Mouse (Mus musculus) testis, adult 2 months (tissue): ENCODE measurements at regions not wholly inside any gene's neighbourhood (a gene's known extent, or its start where the extent isn't known, plus 50 kb on each side); places are given as distances from the start of the nearest gene placed in this dataset.

Experiments used
- H3K27ac ChIP-seq: fragments of 200-500 bp; 2 replicates; pipeline ENCODE4 v1.5.1; 2012; ENCODE audit warnings: low read depth, low read length; ENCODE audit not compliant: control insufficient read depth, insufficient read depth
- H3K27me3 ChIP-seq: fragments of 200-500 bp; 2 replicates; pipeline ENCODE4 v1.6.1; 2012; ENCODE audit warnings: mild to moderate bottlenecking, low read length, moderate library complexity; ENCODE audit not compliant: control insufficient read depth, insufficient read depth
- H3K36me3 ChIP-seq: fragments of 200-500 bp; 2 replicates; pipeline ENCODE4 v1.6.1; 2012; ENCODE audit warnings: mild to moderate bottlenecking, low read length; ENCODE audit not compliant: control insufficient read depth, insufficient read depth
- H3K4me1 ChIP-seq: fragments of 200-500 bp; 2 replicates; pipeline ENCODE4 v1.6.1; 2012; ENCODE audit warnings: low read length; ENCODE audit not compliant: control insufficient read depth, insufficient read depth
- H3K4me3 ChIP-seq: fragments of 200-500 bp; 2 replicates; pipeline ENCODE4 v1.5.1; 2012; ENCODE audit warnings: low read depth, mild to moderate bottlenecking, low read length, moderate library complexity, mixed read lengths; ENCODE audit not compliant: control insufficient read depth
- CTCF ChIP-seq: fragments of 200-500 bp; IDR thresholded peaks from 2 replicates; pipeline ENCODE4 v1.5.1; 2012; ENCODE audit warnings: low read depth, mild to moderate bottlenecking, inconsistent platforms, low read length, moderate library complexity; ENCODE audit not compliant: control insufficient read depth, insufficient read depth, insufficient replicate concordance
- POLR2A ChIP-seq: fragments of 200-500 bp; IDR thresholded peaks from 2 replicates; pipeline ENCODE4 v1.6.1; 2012; ENCODE audit warnings: low read depth, mild to moderate bottlenecking, inconsistent platforms, low read length, moderate library complexity; ENCODE audit not compliant: control insufficient read depth

DNA sequence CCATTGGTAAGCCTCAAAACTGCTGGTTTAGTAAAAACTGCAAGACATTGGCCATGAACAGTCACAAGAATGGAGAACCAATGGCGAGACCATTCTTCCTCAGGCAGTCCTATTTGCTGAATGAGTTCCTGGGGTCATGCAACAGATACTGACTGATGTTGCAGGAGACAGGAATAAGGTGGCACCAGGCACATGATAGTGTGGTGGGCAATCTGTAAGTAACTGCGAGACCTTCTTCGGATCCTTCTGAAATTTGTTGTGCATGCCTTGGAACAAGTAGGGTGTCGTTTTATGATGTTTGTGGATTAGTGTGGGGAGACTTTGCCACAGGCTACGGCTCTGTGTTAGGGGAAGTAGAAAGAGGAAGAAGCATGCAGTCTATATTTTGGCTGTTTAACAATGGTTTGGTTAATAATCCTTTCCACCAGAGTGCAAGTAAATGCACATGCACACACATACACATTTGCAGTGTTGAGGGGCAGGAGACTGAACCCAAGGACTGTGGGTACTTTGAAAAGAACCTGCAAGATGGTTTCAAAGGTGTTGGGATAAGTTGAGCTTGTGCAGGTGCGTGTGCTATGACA is 194.9 kb downstream of the Mex3b start:
- Histone ChIP-seq H3K27me3 (no peaks in the 10 kb centered on the region), H3K27ac (no peak overlapping the region), H3K36me3 (no peaks in the 10 kb centered on the region), H3K4me3 (no peak overlapping the region), H3K4me1 (no peaks in the 10 kb centered on the region)
- no peak for TF ChIP-seq POLR2A
- no peak for TF ChIP-seq CTCF

GRCm38 (mm10) chr7:83063559-83063958 is 196.4 kb downstream of the Mex3b start:
- H3K27ac ChIP-seq = no peak overlapping the region
- TF ChIP-seq CTCF (no peak), POLR2A (no peak)
- no peak overlapping the region for H3K4me3 ChIP-seq
- no peaks in the 10 kb centered on the region for H3K27me3 ChIP-seq
- H3K36me3 ChIP-seq = no peaks in the 10 kb centered on the region
- H3K4me1 ChIP-seq = no peaks in the 10 kb centered on the region

- Histone ChIP-seq H3K4me1 (no peaks in the 10 kb centered on the region), H3K27ac (no peak overlapping the region), H3K27me3 (no peaks in the 10 kb centered on the region), H3K36me3 (no peaks in the 10 kb centered on the region), H3K4me3 (no peak overlapping the region)
- TF ChIP-seq CTCF (no peak), POLR2A (no peak)
Observed at GRCm38 (mm10) chr7:83065341-83065740, 198.2 kb downstream of the Mex3b start.

DNA sequence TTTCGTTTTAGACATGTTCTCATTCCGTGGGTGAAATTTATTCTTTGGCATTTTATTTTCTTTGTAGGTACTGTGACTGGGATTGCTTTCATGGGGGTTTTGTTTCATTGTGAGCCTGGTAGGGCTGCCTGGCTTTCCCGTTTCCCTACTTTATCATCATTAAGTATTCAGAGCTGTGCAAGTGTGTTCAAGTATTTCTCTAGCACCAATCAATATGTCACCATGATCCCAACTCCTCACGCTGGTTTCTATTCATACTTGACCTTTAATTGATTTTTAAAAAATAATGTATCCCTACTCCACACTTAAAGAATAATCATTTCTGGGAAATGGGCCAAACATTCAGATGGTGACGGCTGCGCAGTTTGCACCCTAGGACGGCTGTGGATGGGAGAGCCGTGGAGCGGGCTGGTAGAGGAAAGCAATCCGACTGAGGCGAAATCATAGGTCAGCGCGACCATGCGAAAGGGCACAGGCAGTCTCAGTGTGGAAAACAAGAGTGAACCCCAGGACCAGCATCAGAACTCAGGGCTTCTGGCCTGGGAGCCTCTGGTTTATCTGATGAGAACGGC is 207.4 kb downstream of the Mex3b start:
- H3K36me3 ChIP-seq = no peaks in the 10 kb centered on the region
- no peak overlapping the region for H3K4me3 ChIP-seq
- no peaks in the 10 kb centered on the region for H3K27me3 ChIP-seq
- H3K4me1 ChIP-seq = no peaks in the 10 kb centered on the region
- no peak overlapping the region for H3K27ac ChIP-seq
- TF ChIP-seq POLR2A = no peak
- no peak for TF ChIP-seq CTCF

- no peaks in the 10 kb centered on the region for H3K27me3 ChIP-seq
- no peak overlapping the region for H3K27ac ChIP-seq
- TF ChIP-seq POLR2A (no peak), CTCF (no peak)
- H3K4me3 ChIP-seq = no peak overlapping the region
- H3K36me3 ChIP-seq = no peaks in the 10 kb centered on the region
- H3K4me1 ChIP-seq = no peaks in the 10 kb centered on the region
Observed at GRCm38 (mm10) chr7:83075159-83075952, 208.2 kb downstream of the Mex3b start.

DNA sequence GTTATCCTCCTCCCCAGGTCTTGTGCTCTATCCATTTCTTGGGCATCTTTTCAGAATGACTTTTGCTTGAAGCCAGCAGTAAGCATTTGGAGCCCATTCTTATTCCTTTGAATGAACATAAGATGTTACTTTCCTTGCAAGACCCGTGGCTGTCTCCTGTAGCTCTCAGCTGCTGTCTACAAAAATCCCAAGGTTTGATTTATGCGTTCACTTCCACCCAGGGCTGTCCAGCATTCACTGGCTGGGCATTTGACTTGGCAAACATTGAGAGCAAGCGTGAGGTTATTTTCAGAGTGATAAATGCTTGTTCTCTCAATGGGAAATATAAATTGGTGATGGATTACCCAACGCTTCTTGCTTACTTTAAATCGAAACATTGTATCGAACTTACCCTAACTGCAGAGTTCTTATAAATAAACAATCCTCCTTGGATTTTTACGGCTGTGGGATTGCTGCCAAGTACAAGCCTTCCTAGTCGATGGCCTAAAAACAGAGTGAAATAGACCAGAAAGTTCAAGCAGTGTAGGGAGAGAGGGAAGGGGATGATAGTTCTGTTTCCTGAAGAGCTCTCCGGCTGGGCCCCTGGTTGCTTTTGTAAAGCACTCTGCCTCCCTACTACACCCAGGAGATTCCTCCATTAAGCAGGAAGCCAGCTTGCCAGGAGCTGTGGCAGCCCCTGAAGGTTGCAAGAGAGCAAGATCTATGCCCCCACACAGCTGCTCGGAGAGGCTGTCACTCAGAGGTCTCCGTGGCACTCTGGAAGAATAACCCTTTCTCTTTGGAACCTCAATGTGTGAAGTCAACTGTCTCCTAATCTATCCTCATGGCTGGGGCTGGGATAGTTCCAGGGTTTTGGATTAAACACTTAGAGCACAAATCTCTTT is 210.1 kb downstream of the Mex3b start:
- Histone ChIP-seq H3K4me1 (no peaks in the 10 kb centered on the region), H3K27me3 (no peaks in the 10 kb centered on the region), H3K4me3 (no peak overlapping the region), H3K36me3 (no peaks in the 10 kb centered on the region), H3K27ac (no peak overlapping the region)
- TF ChIP-seq POLR2A (no peak), CTCF (no peak)

DNA sequence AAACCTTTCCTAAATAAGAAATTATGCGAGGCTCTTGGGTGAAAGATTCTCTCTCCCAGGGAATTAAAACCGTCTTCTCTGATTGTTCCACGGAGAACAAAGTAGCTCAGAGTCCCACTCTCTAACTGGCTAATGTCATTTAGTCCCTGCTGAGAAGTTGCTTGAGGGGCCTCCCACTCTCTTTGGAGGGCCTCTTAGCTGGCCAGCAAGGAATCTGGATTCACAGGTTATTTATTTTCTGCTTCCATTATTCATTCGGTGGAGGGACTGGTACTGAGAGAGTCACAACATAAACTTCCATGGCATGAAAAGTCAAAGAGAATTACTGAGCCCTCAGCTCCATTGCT is 210.8 kb downstream of the Mex3b start:
- no peak overlapping the region for H3K27ac ChIP-seq
- no peaks in the 10 kb centered on the region for H3K36me3 ChIP-seq
- H3K4me1 ChIP-seq = no peaks in the 10 kb centered on the region
- TF ChIP-seq POLR2A = no peak
- H3K27me3 ChIP-seq = no peaks in the 10 kb centered on the region
- H3K4me3 ChIP-seq = no peak overlapping the region
